ENCODE assay signal across 8 mouse cellular contexts in the genomic region with DNA sequence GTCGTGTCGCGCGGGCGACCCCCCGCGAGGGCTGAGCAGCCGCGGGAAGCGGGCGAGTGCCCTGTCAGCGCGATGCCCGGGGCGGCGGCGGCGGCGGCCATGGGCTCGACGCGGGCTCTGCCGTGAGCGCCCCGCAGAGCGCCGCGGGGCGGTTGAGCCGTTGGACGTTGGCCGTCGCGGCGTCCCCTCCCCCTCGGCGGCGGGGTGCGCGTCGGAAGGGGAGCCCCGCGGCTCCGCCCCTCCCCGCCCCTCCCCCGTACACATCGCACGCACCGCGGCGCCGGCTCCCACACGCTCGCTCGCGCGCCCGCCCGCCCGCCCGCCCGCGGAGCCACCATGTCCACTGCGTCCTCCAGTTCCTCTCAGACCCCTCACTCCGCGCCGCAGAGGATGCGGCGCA. TPM values are rescaled to one million over a fixed set of nuclear protein-coding genes. Genes with fewer than 3 reads are reported as not detected.
DNase-seq lines count a peak whose midpoint lies in the region; TF ChIP-seq lines count a peak whose summit lies in the region.

A gene (plus strand): TSS at position 50 of the 400 bp plus-strand sequence.

- peak within 1 kb of the TSS; percentile 87 for H3K4me3 ChIP-seq in E14TG2a.4 (replicated peaks; ENCODE audit: low read length)
- H3K4me3 ChIP-seq in erythroblast, embryonic 14.5 days (replicated peaks), result peak within 1 kb of the TSS; percentile 93

- TF ChIP-seq CTCF in E14TG2a.4 (conservative IDR thresholded peaks at IDR 0.05; ENCODE audit: low read length), result no peak

- DNase-seq in adrenal gland, adult 18-20 months (ENCODE audit: low spot score in 2 of 2), result peak; percentile 70 to 74
- peak; percentile 78 for DNase-seq in heart, postnatal 4 days
- DNase-seq in left cerebral cortex, adult 18-20 months (ENCODE audit: low spot score in 2 of 2), result peak; percentile 69 to 81
- peak; percentile 57 for DNase-seq in lung, postnatal 25 days (ENCODE audit: low spot score)
- DNase-seq in ovary, postnatal 36 days (ENCODE audit: low spot score), result peak; percentile 78
- DNase-seq in yolk sac, embryonic 10.5 days (ENCODE audit: low spot score), result no peak

- no peaks in the 10 kb centered on the region for H3K36me3 ChIP-seq in E14TG2a.4 (ENCODE audit: insufficient read depth, low read length)
- H3K36me3 ChIP-seq in erythroblast, embryonic 14.5 days (ENCODE audit: control insufficient read depth), result peaks cover 17% of the 10 kb centered on the region

- peaks cover 15% of the 10 kb centered on the region for H3K27me3 ChIP-seq in E14TG2a.4 (ENCODE audit: insufficient read depth, low read length)
- H3K27me3 ChIP-seq in erythroblast, embryonic 14.5 days (ENCODE audit: control insufficient read depth), result peaks cover 29% of the 10 kb centered on the region

- peaks cover 18% of the 10 kb centered on the region for H3K4me1 ChIP-seq in E14TG2a.4 (replicated peaks; ENCODE audit: low read depth, low read length)
- peaks cover 45% of the 10 kb centered on the region for H3K4me1 ChIP-seq in erythroblast, embryonic 14.5 days (ENCODE audit: control insufficient read depth)

- H3K9me3 ChIP-seq in E14TG2a.4 (ENCODE audit: low read length), result no peaks in the 10 kb centered on the region
- no peaks in the 10 kb centered on the region for H3K9me3 ChIP-seq in erythroblast, embryonic 14.5 days (ENCODE audit: control insufficient read depth, low read length)

RNA-seq across cellular contexts. Expression of the gene that starts here (rescaled TPM):
- 10 to 100 TPM; 25.3 to 33.5 TPM for total RNA-seq in adrenal gland, adult 18-20 months (2021)
- polyA plus RNA-seq in erythroblast, embryonic 14.5 days (2012), result 0.26 and 0.29 TPM in 2 replicates
- total RNA-seq in heart, postnatal 4 days (2021), result 10 to 100 TPM; 15.4 to 16.7 TPM
- 100 to 1,000 TPM; 175 to 183 TPM for total RNA-seq in left cerebral cortex, adult 18-20 months (2021)

Comparison
In these comparisons a context has a peak if more than half of its experiments do, and no peak if none do; other contexts are left out.
1. RNA of the gene that starts here (total RNA-seq): 175 to 183 TPM in left cerebral cortex, adult 18-20 months; 25.3 to 33.5 TPM in adrenal gland, adult 18-20 months and 15.4 to 16.7 TPM in heart, postnatal 4 days; every median in the first group is over 4 times any median in the second.